Comparison of ENCODE assay signal across 23 mouse cellular contexts in genomic region chr13:34245216-34245615, GRCm38 (mm10).
DNase-seq lines count a peak whose midpoint lies in the region; ATAC-seq and TF ChIP-seq lines count a peak whose summit lies in the region.
"Had no signal": no experiment of that assay in that cellular context is flagged by ENCODE, and none has a peak within 500 bp of the region (broad histone marks: within the 10 kb centered on the region; RNA-seq: fewer than 3 reads in every experiment).

No protein-coding gene starts in this region.

- H3K27me3 ChIP-seq in forebrain, embryonic 10.5 days (ENCODE audit: poor library complexity, severe bottlenecking) = peaks cover 26% of the 10 kb centered on the region
- no peaks in the 10 kb centered on the region for H3K27me3 ChIP-seq in forebrain, embryonic 16.5 days (replicated peaks; ENCODE audit: control insufficient read depth, insufficient read depth, low read length)
- peaks cover 70% of the 10 kb centered on the region for H3K27me3 ChIP-seq in midbrain, embryonic 10.5 days (ENCODE audit: low read depth, poor library complexity, severe bottlenecking)
- H3K27me3 ChIP-seq in midbrain, embryonic 14.5 days (ENCODE audit: control insufficient read depth, insufficient read depth, low read length) = no peaks in the 10 kb centered on the region
- no peaks in the 10 kb centered on the region for H3K27me3 ChIP-seq in kidney, embryonic 14.5 days (ENCODE audit: control insufficient read depth, insufficient read depth, low read length)
- H3K27me3 ChIP-seq: embryonic facial prominence, embryonic 13.5 days; limb, embryonic 12.5 days; liver, embryonic 12.5 days; Patski; stomach, embryonic 15.5 days had no signal

- no peak overlapping the region for H3K4me3 ChIP-seq in forebrain, embryonic 10.5 days
- H3K4me3 ChIP-seq in forebrain, embryonic 16.5 days (replicated peaks; ENCODE audit: low read length) = no peak overlapping the region
- no peak overlapping the region for H3K4me3 ChIP-seq in midbrain, embryonic 10.5 days
- no peak overlapping the region for H3K4me3 ChIP-seq in midbrain, embryonic 14.5 days (replicated peaks; ENCODE audit: low read depth, low read length)
- H3K4me3 ChIP-seq in lung, adult 2 months (replicated peaks; ENCODE audit: extremely low read depth, low read depth, low read length) = no peak overlapping the region
- H3K4me3 ChIP-seq in kidney, embryonic 14.5 days (ENCODE audit: low read length) = no peak overlapping the region
- H3K4me3 ChIP-seq: embryonic facial prominence, embryonic 13.5 days; limb, embryonic 12.5 days; liver, embryonic 12.5 days; stomach, embryonic 15.5 days had no signal

- H3K4me1 ChIP-seq in forebrain, embryonic 10.5 days = peaks cover 92% of the 10 kb centered on the region
- peaks cover 26% of the 10 kb centered on the region for H3K4me1 ChIP-seq in forebrain, embryonic 16.5 days (replicated peaks; ENCODE audit: control insufficient read depth, insufficient read depth, low read length)
- H3K4me1 ChIP-seq in midbrain, embryonic 10.5 days = peaks cover 89% of the 10 kb centered on the region
- peaks cover 49% of the 10 kb centered on the region for H3K4me1 ChIP-seq in midbrain, embryonic 14.5 days (ENCODE audit: control insufficient read depth, insufficient read depth, low read length)
- H3K4me1 ChIP-seq in lung, adult 2 months (ENCODE audit: control insufficient read depth, insufficient read depth, low read length) = peaks cover 10% of the 10 kb centered on the region
- peaks cover 20% of the 10 kb centered on the region for H3K4me1 ChIP-seq in kidney, embryonic 14.5 days (ENCODE audit: control insufficient read depth, insufficient read depth, low read length)

- H3K9me3 ChIP-seq in forebrain, embryonic 10.5 days = no peaks in the 10 kb centered on the region
- H3K9me3 ChIP-seq in forebrain, embryonic 16.5 days (ENCODE audit: control insufficient read depth, low read length) = no peaks in the 10 kb centered on the region
- H3K9me3 ChIP-seq in midbrain, embryonic 10.5 days (replicated peaks) = no peaks in the 10 kb centered on the region
- no peaks in the 10 kb centered on the region for H3K9me3 ChIP-seq in midbrain, embryonic 14.5 days (ENCODE audit: control insufficient read depth, low read length)
- H3K9me3 ChIP-seq in kidney, embryonic 14.5 days (ENCODE audit: control insufficient read depth, low read length) = no peaks in the 10 kb centered on the region
- H3K9me3 ChIP-seq: embryonic facial prominence, embryonic 13.5 days; limb, embryonic 12.5 days; liver, embryonic 12.5 days; stomach, embryonic 15.5 days had no signal

- peak overlapping the region; percentile 56 for H3K27ac ChIP-seq in forebrain, embryonic 10.5 days
- H3K27ac ChIP-seq in forebrain, embryonic 16.5 days (ENCODE audit: low read length) = no peak overlapping the region
- peak overlapping the region; percentile 68 for H3K27ac ChIP-seq in midbrain, embryonic 10.5 days (replicated peaks)
- no peak overlapping the region for H3K27ac ChIP-seq in midbrain, embryonic 14.5 days (replicated peaks; ENCODE audit: low read depth, low read length)
- no peak overlapping the region for H3K27ac ChIP-seq in kidney, embryonic 14.5 days (ENCODE audit: low read depth, low read length)
- H3K27ac ChIP-seq: embryonic facial prominence, embryonic 13.5 days; limb, embryonic 12.5 days; liver, embryonic 12.5 days; macrophage; stomach, embryonic 15.5 days had no signal

- 68% methylated on average over 6 of the region's 6 CpGs for WGBS in forebrain, embryonic 10.5 days
- WGBS in forebrain, embryonic 16.5 days = 55% methylated on average over 6 of the region's 6 CpGs
- WGBS in midbrain, embryonic 10.5 days = 66% methylated on average over 6 of the region's 6 CpGs
- WGBS in midbrain, embryonic 14.5 days = 60% methylated on average over 6 of the region's 6 CpGs
- WGBS in lung, adult 2 months = 65% methylated on average over 6 of the region's 6 CpGs
- WGBS in kidney, embryonic 14.5 days = 86% methylated on average over 6 of the region's 6 CpGs

- no peak for TF ChIP-seq POLR2A in lung, adult 2 months (IDR thresholded peaks at IDR 0.05; ENCODE audit: borderline replicate concordance, extremely low read depth, low read depth, low read length)

- no peak overlapping the region for H3K4me2 ChIP-seq in forebrain, embryonic 16.5 days (ENCODE audit: low read length)
- H3K4me2 ChIP-seq in midbrain, embryonic 14.5 days (ENCODE audit: low read length) = no peak overlapping the region
- H3K4me2 ChIP-seq in kidney, embryonic 14.5 days (replicated peaks; ENCODE audit: low read depth, low read length) = no peak overlapping the region
- H3K4me2 ChIP-seq: embryonic facial prominence, embryonic 13.5 days; limb, embryonic 12.5 days; liver, embryonic 12.5 days; stomach, embryonic 15.5 days had no signal

- no peak for TF ChIP-seq CTCF in lung, adult 2 months (IDR thresholded peaks at IDR 0.05; ENCODE audit: insufficient read depth, low read length)

- ATAC-seq in forebrain, embryonic 16.5 days = no peak
- ATAC-seq in midbrain, embryonic 14.5 days (ENCODE audit: low FRiP score, low TSS enrichment) = no peak
- ATAC-seq in kidney, embryonic 14.5 days (ENCODE audit: low FRiP score, low TSS enrichment) = no peak
- ATAC-seq: activated CD4-positive, CD25-positive, alpha-beta regulatory T cell, adult 4 months; CD4-positive, CD25-positive, alpha-beta regulatory T cell, adult 4 months; liver, embryonic 12.5 days; Patski had no signal

- H3K36me3 ChIP-seq in forebrain, embryonic 10.5 days (replicated peaks) = no peaks in the 10 kb centered on the region
- no peaks in the 10 kb centered on the region for H3K36me3 ChIP-seq in forebrain, embryonic 16.5 days (ENCODE audit: control insufficient read depth, insufficient read depth)
- no peaks in the 10 kb centered on the region for H3K36me3 ChIP-seq in midbrain, embryonic 10.5 days
- H3K36me3 ChIP-seq in midbrain, embryonic 14.5 days (ENCODE audit: control insufficient read depth, insufficient read depth, low read length) = no peaks in the 10 kb centered on the region
- no peaks in the 10 kb centered on the region for H3K36me3 ChIP-seq in kidney, embryonic 14.5 days (ENCODE audit: control insufficient read depth, insufficient read depth, low read length)
- H3K36me3 ChIP-seq: embryonic facial prominence, embryonic 13.5 days; limb, embryonic 12.5 days; stomach, embryonic 15.5 days had no signal

- no peak overlapping the region for H3K9ac ChIP-seq in forebrain, embryonic 16.5 days (replicated peaks; ENCODE audit: low read depth, low read length)
- no peak overlapping the region for H3K9ac ChIP-seq in midbrain, embryonic 14.5 days (replicated peaks; ENCODE audit: low read length)
- no peak overlapping the region for H3K9ac ChIP-seq in kidney, embryonic 14.5 days (ENCODE audit: low read depth, low read length)
- H3K9ac ChIP-seq: embryonic facial prominence, embryonic 13.5 days; limb, embryonic 12.5 days; liver, embryonic 12.5 days; stomach, embryonic 15.5 days had no signal

- no peak for DNase-seq in forebrain, embryonic 10.5 days (ENCODE audit: extremely low spot score, low spot score)
- DNase-seq in midbrain, embryonic 10.5 days (ENCODE audit: low spot score) = no peak
- no peak for DNase-seq in midbrain, embryonic 14.5 days
- peak; percentile 45 for DNase-seq in lung, adult 2 months
- DNase-seq in lung, postnatal 36 days = peak; percentile 70
- no peak for DNase-seq in left cerebral cortex, adult 18-20 months (ENCODE audit: low spot score in 2 of 2)
- DNase-seq: adrenal gland, postnatal 14 days; gastrocnemius, postnatal 14 days; heart, adult 18-20 months; heart, postnatal 4 days; kidney, adult 18-20 months; kidney, postnatal 25 days; layer of hippocampus, adult 9-11 months had no signal

Comparison
In these comparisons a context has a peak if more than half of its experiments do, and no peak if none do; other contexts are left out.
1. H3K27ac ChIP-seq: peak in forebrain, embryonic 10.5 days (single experiment) and midbrain, embryonic 10.5 days (single experiment); none in forebrain, embryonic 16.5 days (single experiment), midbrain, embryonic 14.5 days (single experiment) and kidney, embryonic 14.5 days (single experiment).
2. DNase-seq: peak in lung, adult 2 months (single experiment) and lung, postnatal 36 days (single experiment); none in forebrain, embryonic 10.5 days (single experiment), midbrain, embryonic 10.5 days (single experiment), midbrain, embryonic 14.5 days (single experiment) and left cerebral cortex, adult 18-20 months (0 of 2).